Mouse (Mus musculus): ENCODE measurements around the gene Manbal.

DNA sequence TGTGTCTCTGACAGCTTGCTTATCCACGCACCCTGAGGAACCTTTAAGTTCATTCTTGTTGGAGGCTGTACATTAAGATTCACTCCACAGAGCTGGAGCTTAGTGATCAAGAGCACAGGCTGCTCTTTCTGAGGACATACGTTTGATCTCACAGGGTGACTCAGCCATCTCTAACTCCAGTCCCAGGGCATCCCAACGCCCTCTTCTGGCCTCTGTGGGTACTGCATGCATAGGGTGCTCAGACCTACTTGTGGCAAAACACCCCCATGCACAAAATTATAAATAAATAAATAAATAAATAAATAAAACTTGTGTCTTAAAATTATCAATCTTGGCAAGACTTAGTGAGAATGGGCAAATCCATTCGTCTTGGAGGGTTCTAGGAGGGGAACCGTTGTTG, 28.7 kb upstream of the Manbal start:
- TF ChIP-seq CTCF (IDR thresholded peaks at IDR 0.05; ENCODE audit: low read depth) = peak; percentile 87
- no peak for TF ChIP-seq EP300 (IDR thresholded peaks at IDR 0.05; ENCODE audit: low read depth)

All from liver, embryonic 14.5 days (tissue).